Mouse (Mus musculus) liver, adult 2 months (tissue): ENCODE results near the gene Cst13. TPM values are rescaled to one million over a fixed set of nuclear protein-coding genes. Genes with fewer than 3 reads are reported as not detected.

Experiments
- DNase-seq: peaks from one replicate; pipeline ENCODE4 v3.0.0-alpha.2; 2011; ENCODE audit warnings: low read depth, low spot score; ENCODE audit errors: extremely low read depth
- H3K27ac ChIP-seq: fragments of 200-500 bp; replicated peaks from 2 replicates; pipeline ENCODE4 v1.5.1; 2012; ENCODE audit warnings: low read depth, mild to moderate bottlenecking, control low read depth, inconsistent platforms, low read length; ENCODE audit not compliant: insufficient read depth
- H3K27me3 ChIP-seq: fragments of 200-500 bp; 2 replicates; pipeline ENCODE4 v1.6.1; 2012; ENCODE audit warnings: mild to moderate bottlenecking, moderate library complexity, low read length, inconsistent platforms; ENCODE audit not compliant: control insufficient read depth, insufficient read depth
- H3K36me3 ChIP-seq: fragments of 200-500 bp; 2 replicates; pipeline ENCODE4 v1.6.1; 2012; ENCODE audit warnings: low read length, inconsistent platforms; ENCODE audit not compliant: control insufficient read depth, insufficient read depth
- H3K4me1 ChIP-seq: fragments of 200-500 bp; 2 replicates; pipeline ENCODE4 v1.6.1; 2011; ENCODE audit warnings: low read length; ENCODE audit not compliant: control insufficient read depth, insufficient read depth
- H3K4me3 ChIP-seq: fragments of 200-500 bp; 2 replicates; pipeline ENCODE4 v1.5.1; 2011; ENCODE audit warnings: low read depth, mild to moderate bottlenecking, control low read depth, low read length, moderate library complexity; ENCODE audit not compliant: insufficient read depth
- H3K79me2 ChIP-seq: fragments of 200-500 bp; 2 replicates; pipeline ENCODE4 v1.6.1; 2012; ENCODE audit warnings: inconsistent platforms, mild to moderate bottlenecking, low read length, moderate library complexity; ENCODE audit not compliant: control insufficient read depth, insufficient read depth
- H3K9ac ChIP-seq: fragments of 200-500 bp; 2 replicates; pipeline ENCODE4 v1.6.1; 2012; ENCODE audit warnings: low read depth, mild to moderate bottlenecking, control low read depth, inconsistent platforms, low read length
- CTCF ChIP-seq: fragments of 200-500 bp; IDR thresholded peaks from 2 replicates; pipeline ENCODE4 v1.5.1; 2011; ENCODE audit warnings: low read depth, low read length, control low read depth
- POLR2A ChIP-seq: fragments of 200-500 bp; IDR thresholded peaks from 2 replicates; pipeline ENCODE4 v1.6.1; 2011; ENCODE audit warnings: low read length, control low read depth; ENCODE audit not compliant: insufficient read depth; ENCODE audit errors: extremely low read depth
- WGBS: fragments of 180-500 bp; shearing (Covaris S2); methylation state at CpG from one replicate; pipeline ENCODE4 v1.1.7; 2018; 5-methylcytosine and 5-hydroxymethylcytosine counted together
- polyA plus RNA-seq: library from polyadenylated mRNA; depleted of rRNA; stranded (reverse); fragments of >200 nt; gene quantifications from 2 replicates; pipeline ENCODE4 v1.2.3, GENCODE M21; 2012
- total RNA-seq: library from RNA; depleted of rRNA; stranded (reverse); fragments of >200 nt; gene quantifications from 2 replicates; pipeline ENCODE4 v1.2.3, GENCODE M21; 2014

Cst13 gene
- total and polyA plus RNA-seq, 2 experiments: not detected

DNA sequence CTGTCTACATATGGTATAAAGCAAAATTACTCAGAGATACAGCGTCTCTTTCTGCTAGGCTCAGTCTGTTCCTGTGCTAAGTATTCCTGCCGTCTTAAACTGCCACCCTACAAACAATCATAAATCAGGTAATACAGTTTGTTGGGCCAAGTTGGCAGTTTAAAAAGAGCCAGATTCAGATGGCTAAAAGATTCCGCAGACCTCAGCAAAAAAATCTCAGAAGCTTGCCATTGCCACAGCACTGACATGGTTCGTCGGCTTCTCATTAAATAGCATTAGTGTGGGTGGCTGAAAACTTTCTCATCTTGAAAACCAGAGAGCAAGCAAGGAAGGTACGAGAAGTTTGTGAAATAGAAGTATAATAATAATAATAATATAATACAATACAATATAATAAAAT is 13.2 kb upstream of the Cst13 start:
- H3K4me1 ChIP-seq: no peaks in the 10 kb centered on the region
- no peaks in the 10 kb centered on the region for H3K27me3 ChIP-seq
- no peak for DNase-seq
- H3K27ac ChIP-seq: no peak overlapping the region
- H3K9ac ChIP-seq: no peak overlapping the region
- no peak overlapping the region for H3K4me3 ChIP-seq
- WGBS: 84% methylated on average over 6 of the region's 6 CpGs
- TF ChIP-seq CTCF: no peak
- TF ChIP-seq POLR2A: no peak
- H3K79me2 ChIP-seq: no peaks in the 10 kb centered on the region
- H3K36me3 ChIP-seq: no peaks in the 10 kb centered on the region

DNA sequence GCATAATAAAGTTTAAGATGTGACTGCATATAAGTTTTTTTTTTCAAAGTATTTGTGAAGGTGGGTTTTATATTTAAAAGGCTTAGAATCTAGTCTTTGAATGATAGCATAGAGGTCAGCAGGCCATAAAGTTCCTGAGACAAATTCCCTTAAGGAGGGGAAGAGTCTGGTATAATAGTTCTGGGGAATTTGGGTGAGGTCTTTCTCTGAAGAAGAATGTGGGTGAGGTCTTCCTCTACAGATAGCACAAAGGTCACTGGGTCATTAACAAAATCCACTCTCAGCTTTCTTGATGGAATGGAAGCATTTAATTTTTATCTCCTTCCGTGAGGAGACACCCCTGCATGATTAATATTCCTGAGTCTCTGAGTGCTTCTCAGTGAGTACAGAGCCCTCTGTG is 6.1 kb downstream of the Cst13 start:
- H3K79me2 ChIP-seq: no peaks in the 10 kb centered on the region
- DNase-seq: no peak
- 57% methylated on average over 1 of the region's 1 CpGs for WGBS
- no peak for TF ChIP-seq POLR2A
- TF ChIP-seq CTCF: no peak
- no peak overlapping the region for H3K4me3 ChIP-seq
- H3K9ac ChIP-seq: no peak overlapping the region
- no peaks in the 10 kb centered on the region for H3K4me1 ChIP-seq
- no peaks in the 10 kb centered on the region for H3K36me3 ChIP-seq
- no peaks in the 10 kb centered on the region for H3K27me3 ChIP-seq
- no peak overlapping the region for H3K27ac ChIP-seq

DNA sequence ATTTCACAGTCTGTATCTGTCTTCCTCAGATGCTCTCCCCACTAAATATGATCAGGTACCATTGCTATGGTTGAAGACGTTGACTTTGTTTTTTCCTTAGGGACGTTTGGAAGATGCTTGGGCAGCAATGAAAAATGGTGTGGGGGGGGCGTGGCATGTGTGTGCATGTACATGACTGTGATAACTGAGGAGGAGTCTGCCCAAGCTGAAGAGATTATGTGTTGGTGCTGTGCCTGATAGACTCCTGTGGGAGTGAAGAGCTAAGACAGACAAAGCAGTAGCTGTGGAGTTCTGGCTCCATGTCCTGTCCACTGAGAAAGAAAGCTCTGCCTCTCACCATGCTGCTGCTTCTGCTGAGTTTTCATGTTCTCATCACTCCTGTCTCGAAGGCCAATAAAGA is 15.0 kb downstream of the Cst13 start, which contains the start of gene Cst9:
Gene Cst9, plus strand, starts transcription at position 236 of the 400 bp plus-strand sequence.
- Histone ChIP-seq H3K27me3 (no peaks in the 10 kb centered on the region), H3K9ac (no peak within 1 kb of the TSS), H3K79me2 (no peaks in the 10 kb centered on the region), H3K4me1 (no peaks in the 10 kb centered on the region), H3K36me3 (no peaks in the 10 kb centered on the region), H3K4me3 (no peak within 1 kb of the TSS), H3K27ac (no peak within 1 kb of the TSS)
- DNase-seq: no peak
- TF ChIP-seq POLR2A: no peak
- no peak for TF ChIP-seq CTCF
- WGBS: 67% methylated on average over 4 of the region's 4 CpGs

DNA sequence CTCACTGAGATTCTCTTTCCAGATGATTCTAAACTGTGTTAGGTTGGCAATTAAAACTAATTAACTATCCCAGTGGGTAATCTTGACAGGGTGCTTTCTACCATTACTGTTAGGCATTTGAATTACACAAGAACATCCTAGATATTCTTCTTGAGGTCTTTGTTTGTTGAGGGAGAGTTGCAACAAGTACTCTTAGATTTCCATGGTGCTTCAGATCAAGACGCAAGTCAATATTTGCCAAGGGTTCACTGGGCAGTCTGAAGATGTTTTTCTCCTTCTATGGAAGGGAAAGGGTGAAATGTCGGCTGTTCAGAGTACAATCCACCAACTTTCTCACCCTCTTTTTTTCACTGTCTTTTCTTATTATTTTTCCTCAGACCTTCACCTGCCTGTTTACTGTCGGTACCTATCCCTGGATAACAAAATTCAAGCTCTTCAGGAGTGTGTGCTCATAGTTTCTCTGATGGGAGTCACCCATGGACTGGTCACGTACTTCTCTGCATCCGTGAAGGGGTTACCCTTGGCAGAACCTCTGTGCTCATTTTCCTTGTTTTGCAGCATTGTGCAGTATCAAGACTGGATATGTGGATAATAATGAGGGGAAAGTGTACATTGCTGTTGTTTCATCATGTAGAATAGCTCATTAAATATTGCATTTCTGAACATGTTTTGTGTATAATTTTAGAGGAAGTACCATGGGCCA is 18.3 kb downstream of the Cst13 start:
- Histone ChIP-seq H3K4me1 (no peaks in the 10 kb centered on the region), H3K4me3 (no peak overlapping the region), H3K36me3 (no peaks in the 10 kb centered on the region), H3K27ac (no peak overlapping the region), H3K79me2 (no peaks in the 10 kb centered on the region), H3K9ac (no peak overlapping the region), H3K27me3 (no peaks in the 10 kb centered on the region)
- no peak for TF ChIP-seq CTCF
- no peak for TF ChIP-seq POLR2A
- DNase-seq: no peak
- 77% methylated on average over 5 of the region's 5 CpGs for WGBS

DNA sequence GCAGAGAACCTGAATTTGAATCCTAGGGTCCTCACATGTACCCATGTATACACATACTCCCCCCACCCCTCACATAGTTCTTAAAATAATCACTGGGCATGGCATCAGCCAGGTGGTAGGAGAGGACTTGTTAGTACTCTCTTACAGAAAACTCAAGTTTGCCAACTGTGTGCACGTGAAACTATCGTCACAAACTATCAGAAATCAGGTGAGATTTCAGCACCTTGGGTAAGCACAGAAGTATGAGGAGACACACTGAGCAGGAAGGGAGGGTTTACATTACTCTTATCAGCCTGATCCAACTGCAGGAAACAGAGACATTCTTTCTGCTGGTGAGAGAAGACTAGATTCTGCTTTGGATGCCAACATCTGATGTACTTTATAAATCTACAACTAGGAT is 19.3 kb downstream of the Cst13 start:
- H3K4me3 ChIP-seq: no peak overlapping the region
- no peaks in the 10 kb centered on the region for H3K79me2 ChIP-seq
- no peaks in the 10 kb centered on the region for H3K36me3 ChIP-seq
- H3K4me1 ChIP-seq: no peaks in the 10 kb centered on the region
- no peaks in the 10 kb centered on the region for H3K27me3 ChIP-seq
- TF ChIP-seq CTCF (no peak), POLR2A (no peak)
- H3K27ac ChIP-seq: no peak overlapping the region
- 71% methylated on average over 2 of the region's 2 CpGs for WGBS
- H3K9ac ChIP-seq: no peak overlapping the region
- DNase-seq: no peak
